Mouse (Mus musculus): ENCODE measurements around the gene Opcml. TPM values are rescaled to one million over a fixed set of nuclear protein-coding genes. Genes with fewer than 3 reads are reported as not detected.

Opcml gene
- polyA plus RNA-seq, 1 experiment, result not detected

DNA sequence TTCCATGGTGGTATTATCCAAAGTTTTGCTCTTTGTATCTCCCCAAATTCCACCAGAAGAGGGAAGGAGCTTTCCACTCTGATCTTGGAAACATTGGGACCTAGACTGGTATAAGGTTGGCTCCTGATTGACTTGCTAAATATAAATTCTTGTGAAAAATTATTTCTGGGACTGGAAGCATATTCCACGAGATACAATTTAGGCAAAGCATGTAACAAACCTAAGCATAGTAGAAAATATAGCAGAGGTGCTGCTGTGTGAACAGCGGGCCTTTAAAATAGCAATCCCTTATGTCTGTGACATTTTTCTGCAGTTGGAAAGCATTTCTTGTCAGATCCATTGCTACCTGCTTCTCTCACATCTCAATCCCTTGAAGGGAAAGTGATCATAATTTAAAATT, 661.9 kb downstream of the Opcml start:
- Histone ChIP-seq H3K4me3 (no peak overlapping the region), H3K4me2 (ENCODE audit: low read depth) (no peak overlapping the region), H3K36me3 (ENCODE audit: control insufficient read depth, insufficient read depth) (no peaks in the 10 kb centered on the region), H3ac (ENCODE audit: control insufficient read depth, insufficient read length) (no peak overlapping the region), H3K79me2 (ENCODE audit: control insufficient read depth, insufficient read depth) (no peaks in the 10 kb centered on the region), H3K27me3 (ENCODE audit: control insufficient read depth, insufficient read depth, insufficient read length) (no peaks in the 10 kb centered on the region)
- no peak for TF ChIP-seq POLR2AphosphoS2 (IDR thresholded peaks at IDR 0.05; ENCODE audit: insufficient read length, low read depth)
- TF ChIP-seq POLR2A (IDR thresholded peaks at IDR 0.05; ENCODE audit: insufficient read length, low read depth), result no peak
- TF ChIP-seq REST (IDR thresholded peaks at IDR 0.05; ENCODE audit: insufficient read depth, insufficient read length), result no peak
- no peak for TF ChIP-seq CEBPB (IDR thresholded peaks at IDR 0.05; ENCODE audit: insufficient read depth, poor library complexity, severe bottlenecking)
- no peak for TF ChIP-seq SRF (IDR thresholded peaks at IDR 0.05; ENCODE audit: control insufficient read depth, insufficient read length, low read depth)
- TF ChIP-seq MAX (IDR thresholded peaks at IDR 0.05; ENCODE audit: low read depth), result no peak
- no peak for TF ChIP-seq MYOG (IDR thresholded peaks at IDR 0.05; ENCODE audit: control insufficient read depth in 1 of 3, insufficient read depth in 1 of 3, insufficient read length in 2 of 3, low read depth in 2 of 3)
- no peak for TF ChIP-seq USF1 (IDR thresholded peaks at IDR 0.05; ENCODE audit: low read depth)
- TF ChIP-seq MYOD1 (IDR thresholded peaks at IDR 0.05; ENCODE audit: control insufficient read depth in 1 of 3, insufficient read length in 2 of 3, low read depth in 2 of 3), result no peak
- no peak for TF ChIP-seq TCF3 (IDR thresholded peaks at IDR 0.05; ENCODE audit: insufficient read length, low read depth)
- TF ChIP-seq TCF12 (IDR thresholded peaks at IDR 0.05; ENCODE audit: insufficient read depth, poor library complexity, severe bottlenecking), result no peak
- no peak for TF ChIP-seq E2F4 (IDR thresholded peaks at IDR 0.05; ENCODE audit: insufficient read depth)

- H3K27me3 ChIP-seq (ENCODE audit: control insufficient read depth, insufficient read depth, insufficient read length), result no peaks in the 10 kb centered on the region
- H3ac ChIP-seq (ENCODE audit: control insufficient read depth, insufficient read length), result no peak overlapping the region
- H3K4me3 ChIP-seq, result no peak overlapping the region
- TF ChIP-seq POLR2AphosphoS2 (IDR thresholded peaks at IDR 0.05; ENCODE audit: insufficient read length, low read depth) (no peak), MYOD1 (IDR thresholded peaks at IDR 0.05; ENCODE audit: control insufficient read depth in 1 of 3, insufficient read length in 2 of 3, low read depth in 2 of 3) (no peak), MAX (IDR thresholded peaks at IDR 0.05; ENCODE audit: low read depth) (no peak), TCF12 (IDR thresholded peaks at IDR 0.05; ENCODE audit: insufficient read depth, poor library complexity, severe bottlenecking) (no peak), REST (IDR thresholded peaks at IDR 0.05; ENCODE audit: insufficient read depth, insufficient read length) (no peak), USF1 (IDR thresholded peaks at IDR 0.05; ENCODE audit: low read depth) (no peak), MYOG (IDR thresholded peaks at IDR 0.05; ENCODE audit: control insufficient read depth in 1 of 3, insufficient read depth in 1 of 3, insufficient read length in 2 of 3, low read depth in 2 of 3) (no peak), SRF (IDR thresholded peaks at IDR 0.05; ENCODE audit: control insufficient read depth, insufficient read length, low read depth) (no peak)
- no peak overlapping the region for H3K4me2 ChIP-seq (ENCODE audit: low read depth)
- H3K79me2 ChIP-seq (ENCODE audit: control insufficient read depth, insufficient read depth), result no peaks in the 10 kb centered on the region
- H3K36me3 ChIP-seq (ENCODE audit: control insufficient read depth, insufficient read depth), result no peaks in the 10 kb centered on the region
Measured at GRCm38 (mm10) chr9:28453062-28453461, 662.5 kb downstream of the Opcml start.

GRCm38 (mm10) chr9:28457982-28458770, 667.6 kb downstream of the Opcml start:
- Histone ChIP-seq H3K4me3 (no peak overlapping the region), H3K4me2 (ENCODE audit: low read depth) (no peak overlapping the region), H3K36me3 (ENCODE audit: control insufficient read depth, insufficient read depth) (no peaks in the 10 kb centered on the region)

DNA sequence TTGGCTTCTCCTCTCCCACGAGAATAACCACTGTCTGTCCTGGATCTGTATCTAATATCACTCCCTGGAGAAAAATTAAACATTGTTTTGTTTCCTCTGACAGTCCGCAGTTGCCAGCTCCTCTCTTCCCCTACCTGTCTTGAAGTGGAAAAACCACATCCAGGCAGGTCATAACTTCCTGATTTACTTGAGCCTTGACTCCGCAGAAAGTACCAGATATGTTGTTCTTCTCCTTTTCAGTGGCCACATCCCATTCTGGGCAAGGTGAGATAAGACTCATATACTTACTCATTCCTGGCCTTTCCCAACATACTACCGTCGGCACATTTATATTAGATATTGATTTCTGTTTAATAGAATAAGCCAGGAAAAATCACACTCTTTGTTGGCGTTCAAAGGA, 673.0 kb downstream of the Opcml start:
- Histone ChIP-seq H3ac (ENCODE audit: control insufficient read depth, insufficient read length) (no peak overlapping the region), H3K79me2 (ENCODE audit: control insufficient read depth, insufficient read depth) (no peaks in the 10 kb centered on the region)
- TF ChIP-seq USF1 (IDR thresholded peaks at IDR 0.05; ENCODE audit: low read depth), result no peak
- no peak for TF ChIP-seq E2F4 (IDR thresholded peaks at IDR 0.05; ENCODE audit: insufficient read depth)
- no peak for TF ChIP-seq POLR2AphosphoS2 (IDR thresholded peaks at IDR 0.05; ENCODE audit: insufficient read length, low read depth)
- no peak for TF ChIP-seq CEBPB (IDR thresholded peaks at IDR 0.05; ENCODE audit: insufficient read depth, poor library complexity, severe bottlenecking)
- no peak for TF ChIP-seq TCF12 (IDR thresholded peaks at IDR 0.05; ENCODE audit: insufficient read depth, poor library complexity, severe bottlenecking)

More at GRCm38 (mm10) chr9:28457982-28458770, 667.6 kb downstream of the Opcml start:
- no peaks in the 10 kb centered on the region for H3K79me2 ChIP-seq (ENCODE audit: control insufficient read depth, insufficient read depth)
- no peaks in the 10 kb centered on the region for H3K27me3 ChIP-seq (ENCODE audit: control insufficient read depth, insufficient read depth, insufficient read length)
- TF ChIP-seq TCF12 (IDR thresholded peaks at IDR 0.05; ENCODE audit: insufficient read depth, poor library complexity, severe bottlenecking), result no peak
- no peak for TF ChIP-seq POLR2A (IDR thresholded peaks at IDR 0.05; ENCODE audit: insufficient read length, low read depth)
- TF ChIP-seq MAX (IDR thresholded peaks at IDR 0.05; ENCODE audit: low read depth), result no peak
- no peak for TF ChIP-seq E2F4 (IDR thresholded peaks at IDR 0.05; ENCODE audit: insufficient read depth)
- TF ChIP-seq CEBPB (IDR thresholded peaks at IDR 0.05; ENCODE audit: insufficient read depth, poor library complexity, severe bottlenecking), result no peak
- no peak for TF ChIP-seq TCF3 (IDR thresholded peaks at IDR 0.05; ENCODE audit: insufficient read length, low read depth)
- TF ChIP-seq SRF (IDR thresholded peaks at IDR 0.05; ENCODE audit: control insufficient read depth, insufficient read length, low read depth), result no peak
- no peak for TF ChIP-seq MYOD1 (IDR thresholded peaks at IDR 0.05; ENCODE audit: control insufficient read depth in 1 of 3, insufficient read length in 2 of 3, low read depth in 2 of 3)
- no peak for TF ChIP-seq POLR2AphosphoS2 (IDR thresholded peaks at IDR 0.05; ENCODE audit: insufficient read length, low read depth)
- no peak for TF ChIP-seq USF1 (IDR thresholded peaks at IDR 0.05; ENCODE audit: low read depth)
- no peak for TF ChIP-seq MYOG (IDR thresholded peaks at IDR 0.05; ENCODE audit: control insufficient read depth in 1 of 3, insufficient read depth in 1 of 3, insufficient read length in 2 of 3, low read depth in 2 of 3)
- no peak for TF ChIP-seq REST (IDR thresholded peaks at IDR 0.05; ENCODE audit: insufficient read depth, insufficient read length)
- no peak overlapping the region for H3ac ChIP-seq (ENCODE audit: control insufficient read depth, insufficient read length)

More for the DNA sequence above, 673.0 kb downstream of the Opcml start:
- Histone ChIP-seq H3K27me3 (ENCODE audit: control insufficient read depth, insufficient read depth, insufficient read length) (no peaks in the 10 kb centered on the region), H3K4me3 (no peak overlapping the region), H3K4me2 (ENCODE audit: low read depth) (no peak overlapping the region), H3K36me3 (ENCODE audit: control insufficient read depth, insufficient read depth) (no peaks in the 10 kb centered on the region)
